Comparison of ENCODE assay signal across 8 mouse cellular contexts in genomic region chr1:163994721-163995608, GRCm38 (mm10). TPM values are rescaled to one million over a fixed set of nuclear protein-coding genes. Genes with fewer than 3 reads are reported as not detected.
DNase-seq lines count a peak whose midpoint lies in the region; ATAC-seq lines count a peak whose summit lies in the region.

BC055324 (minus strand) TSS chr1:163994796.
Mettl18 (plus strand) TSS chr1:163994889.

- peak; percentile 98 for DNase-seq in ES-CJ7 (ENCODE audit: low read depth, low spot score)
- peak; percentile 85 for DNase-seq in cerebellum, adult 11 months
- peak; percentile 96 for DNase-seq in forebrain, embryonic 14.5 days (ENCODE audit: low spot score)
- DNase-seq in heart, postnatal 14 days, result peak; percentile 88 to 91
- peak; percentile 90 for DNase-seq in layer of hippocampus, adult 11-12 months (ENCODE audit: low spot score)
- peak; percentile 88 to 90 for DNase-seq in lung, adult 18-20 months
- peak; percentile 91 for DNase-seq in testis, postnatal 14 days (ENCODE audit: low spot score)

- H3K36me3 ChIP-seq in forebrain, embryonic 14.5 days (ENCODE audit: control insufficient read depth, insufficient read depth, low read length), result no peaks in the 10 kb centered on the region
- H3K36me3 ChIP-seq in neural tube, embryonic 15.5 days, result no peaks in the 10 kb centered on the region

- no peaks in the 10 kb centered on the region for H3K9me3 ChIP-seq in forebrain, embryonic 14.5 days (replicated peaks; ENCODE audit: control insufficient read depth, low read length)
- H3K9me3 ChIP-seq in neural tube, embryonic 15.5 days (replicated peaks), result no peaks in the 10 kb centered on the region

- peaks cover 8% of the 10 kb centered on the region; the same call in 1 of the 2 replicates for H3K4me1 ChIP-seq in forebrain, embryonic 14.5 days (ENCODE audit: control insufficient read depth, insufficient read depth, low read length)
- H3K4me1 ChIP-seq in neural tube, embryonic 15.5 days, result peaks cover 15% of the 10 kb centered on the region

- intact Hi-C loops in heart, postnatal 14 days (cut with DNase I), result loop anchor here (5.0 kb wide), 1 partner anchor 63 kb away; no protein-coding TSS in a partner anchor

- H3K4me3 ChIP-seq in forebrain, embryonic 14.5 days (ENCODE audit: low read depth, low read length), result peak within 1 kb of the TSS; percentile 70
- H3K4me3 ChIP-seq in neural tube, embryonic 15.5 days (replicated peaks), result peak within 1 kb of the TSS; percentile 91

- H3K4me2 ChIP-seq in forebrain, embryonic 14.5 days (ENCODE audit: low read length), result peak within 1 kb of the TSS; percentile 73
- peak within 1 kb of the TSS; percentile 78 for H3K4me2 ChIP-seq in neural tube, embryonic 15.5 days

- WGBS in forebrain, embryonic 14.5 days, result 4% methylated on average over 43 of the region's 43 CpGs
- WGBS in neural tube, embryonic 15.5 days, result 4% methylated on average over 43 of the region's 43 CpGs

- peak within 1 kb of the TSS; percentile 73 for H3K9ac ChIP-seq in forebrain, embryonic 14.5 days (ENCODE audit: low read length)
- H3K9ac ChIP-seq in neural tube, embryonic 15.5 days (replicated peaks), result peak within 1 kb of the TSS; percentile 60

- no peaks in the 10 kb centered on the region for H3K27me3 ChIP-seq in forebrain, embryonic 14.5 days (replicated peaks; ENCODE audit: control insufficient read depth, insufficient read depth, low read length)
- no peaks in the 10 kb centered on the region for H3K27me3 ChIP-seq in neural tube, embryonic 15.5 days (replicated peaks)

- peak; percentile 98 for ATAC-seq in forebrain, embryonic 14.5 days
- peak; percentile 98 for ATAC-seq in neural tube, embryonic 15.5 days (ENCODE audit: low FRiP score)

- peak within 1 kb of the TSS; percentile 56 for H3K27ac ChIP-seq in forebrain, embryonic 14.5 days (ENCODE audit: low read depth, low read length)
- H3K27ac ChIP-seq in neural tube, embryonic 15.5 days (replicated peaks), result peak within 1 kb of the TSS; percentile 82

RNA-seq across cellular contexts. Expression of gene BC055324, which starts in this region (rescaled TPM):
- 12.8 and 13.6 TPM in 2 replicates for polyA plus RNA-seq in forebrain, embryonic 14.5 days (2014; fragmentation: Nextera tagmentation; extraction: Ambion mirVana)
- total RNA-seq in heart, postnatal 14 days (2021), result 1 to 10 TPM; 1.1 to 2.7 TPM
- polyA plus RNA-seq in neural tube, embryonic 15.5 days (2015; fragmentation: Nextera tagmentation; extraction: Ambion mirVana), result 3.8 and 6.8 TPM in 2 replicates

RNA-seq across cellular contexts. Expression of gene Mettl18, which starts in this region (rescaled TPM):
- 9.3 and 10.6 TPM in 2 replicates for polyA plus RNA-seq in forebrain, embryonic 14.5 days (2014; fragmentation: Nextera tagmentation; extraction: Ambion mirVana)
- 1 to 10 TPM; 2.9 to 3.5 TPM for total RNA-seq in heart, postnatal 14 days (2021)
- 7.6 and 8.1 TPM in 2 replicates for polyA plus RNA-seq in neural tube, embryonic 15.5 days (2015; fragmentation: Nextera tagmentation; extraction: Ambion mirVana)

Comparison
In these comparisons a context has a peak if more than half of its experiments do, and no peak if none do; other contexts are left out.
1. Peak in every context shown above with its lines: DNase-seq, ATAC-seq, H3K4me3 ChIP-seq and H3K27ac ChIP-seq.